Mouse (Mus musculus) neural tube, embryonic 12.5 days (tissue): ENCODE measurements around the gene Trh. TPM values are rescaled to one million over a fixed set of nuclear protein-coding genes. Genes with fewer than 3 reads are reported as not detected.
A peak's percentile ranks its signal among the peaks of the same experiment; 100 is the strongest.

ENCODE experiments used
- ATAC-seq: fragments of 200-750 bp; cut with Nextera tagmentation; 2 replicates; pipeline ENCODE4 v1.8.0; 2017; ENCODE audit warnings: low read depth, mild to moderate bottlenecking, moderate TSS enrichment, moderate library complexity; ENCODE audit not compliant: low FRiP score
- H3K27ac ChIP-seq: fragments of 300-500 bp; sonication (generic); 2 replicates; pipeline ENCODE4 v1.5.1; 2016
- H3K27me3 ChIP-seq: fragments of 300-500 bp; sonication (generic); replicated peaks from 2 replicates; pipeline ENCODE4 v1.6.1; 2016; ENCODE audit warnings: mild to moderate bottlenecking
- H3K36me3 ChIP-seq: fragments of 300-500 bp; sonication (generic); 2 replicates; pipeline ENCODE4 v1.6.1; 2016; ENCODE audit warnings: mild to moderate bottlenecking
- H3K4me1 ChIP-seq: fragments of 300-500 bp; sonication (generic); 2 replicates; pipeline ENCODE4 v1.6.1; 2016
- H3K4me2 ChIP-seq: fragments of 300-500 bp; sonication (generic); replicated peaks from 2 replicates; pipeline ENCODE4 v1.6.1; 2016; ENCODE audit warnings: mild to moderate bottlenecking
- H3K4me3 ChIP-seq: fragments of 300-500 bp; sonication (generic); 2 replicates; pipeline ENCODE4 v1.5.1; 2016
- H3K9ac ChIP-seq: fragments of 300-500 bp; sonication (generic); 2 replicates; pipeline ENCODE4 v1.6.1; 2016; ENCODE audit warnings: mild to moderate bottlenecking
- H3K9me3 ChIP-seq: fragments of 300-500 bp; sonication (generic); 2 replicates; pipeline ENCODE4 v1.6.1; 2016; ENCODE audit warnings: mild to moderate bottlenecking
- WGBS: fragments of 180-500 bp; shearing (Covaris S2); methylation state at CpG from one replicate; pipeline ENCODE4 v1.1.7; 2016; 5-methylcytosine and 5-hydroxymethylcytosine counted together
- polyA plus RNA-seq: library from polyadenylated mRNA; unstranded; fragments of >200 nt; fragmentation: Nextera tagmentation; extraction: Ambion mirVana; gene quantifications from 2 replicates; pipeline ENCODE4 v1.2.1, GENCODE M21; 2016

The Trh gene
- polyA plus RNA-seq, result 0.41 and 0.66 TPM in 2 replicates

GRCm38 (mm10) chr6:92244591-92244990 is at the start of gene Trh:
Gene Trh (minus strand): TSS chr6:92244650.
- no peaks in the 10 kb centered on the region for H3K9me3 ChIP-seq
- H3K36me3 ChIP-seq, result no peaks in the 10 kb centered on the region
- H3K4me1 ChIP-seq, result peaks cover 7% of the 10 kb centered on the region; the same call in 1 of the 2 replicates
- 1% methylated on average over 31 of the region's 31 CpGs for WGBS
- peaks cover 22% of the 10 kb centered on the region for H3K27me3 ChIP-seq
- ATAC-seq, result no peak
- H3K4me3 ChIP-seq, result peak within 1 kb of the TSS; percentile 37
- H3K27ac ChIP-seq, result no peak within 1 kb of the TSS
- peak within 1 kb of the TSS; percentile 71 for H3K4me2 ChIP-seq
- H3K9ac ChIP-seq, result 0 out of 2 replicates have a peak within 1 kb of the TSS, but pooled peaks have one; percentile 33

GRCm38 (mm10) chr6:92290826-92291225 is 46.4 kb upstream of the Trh start:
- Histone ChIP-seq H3K36me3 (no peaks in the 10 kb centered on the region), H3K27me3 (no peaks in the 10 kb centered on the region), H3K4me3 (no peak overlapping the region), H3K4me1 (no peaks in the 10 kb centered on the region), H3K27ac (no peak overlapping the region), H3K9me3 (no peaks in the 10 kb centered on the region), H3K9ac (no peak overlapping the region), H3K4me2 (no peak overlapping the region)
- no peak for ATAC-seq
- WGBS, result 87% methylated on average over 3 of the region's 3 CpGs

- Histone ChIP-seq H3K4me1 (no peaks in the 10 kb centered on the region), H3K4me3 (no peak overlapping the region), H3K9ac (no peak overlapping the region), H3K27ac (no peak overlapping the region), H3K36me3 (no peaks in the 10 kb centered on the region), H3K9me3 (no peaks in the 10 kb centered on the region), H3K4me2 (no peak overlapping the region), H3K27me3 (no peaks in the 10 kb centered on the region)
- 62% methylated on average over 4 of the region's 4 CpGs for WGBS
- no peak for ATAC-seq
Observed at GRCm38 (mm10) chr6:92286889-92287288, 42.4 kb upstream of the Trh start.

- Histone ChIP-seq H3K9ac (no peak overlapping the region), H3K9me3 (no peaks in the 10 kb centered on the region), H3K36me3 (no peaks in the 10 kb centered on the region), H3K4me2 (no peak overlapping the region), H3K27me3 (no peaks in the 10 kb centered on the region), H3K4me1 (no peaks in the 10 kb centered on the region), H3K27ac (no peak overlapping the region), H3K4me3 (no peak overlapping the region)
- ATAC-seq, result no peak
- WGBS, result 38% methylated on average over 4 of the region's 4 CpGs
Observed at GRCm38 (mm10) chr6:92286258-92286888, 41.9 kb upstream of the Trh start.

- ATAC-seq, result no peak
- Histone ChIP-seq H3K4me2 (no peak overlapping the region), H3K4me1 (no peaks in the 10 kb centered on the region), H3K27me3 (no peaks in the 10 kb centered on the region), H3K27ac (no peak overlapping the region), H3K9ac (no peak overlapping the region), H3K36me3 (no peaks in the 10 kb centered on the region), H3K4me3 (no peak overlapping the region), H3K9me3 (no peaks in the 10 kb centered on the region)
- WGBS, result 83% methylated on average over 4 of the region's 4 CpGs
Observed at GRCm38 (mm10) chr6:92285559-92285958, 41.1 kb upstream of the Trh start.

GRCm38 (mm10) chr6:92277179-92277578 is 32.7 kb upstream of the Trh start:
- H3K9ac ChIP-seq, result no peak overlapping the region
- ATAC-seq, result no peak
- no peaks in the 10 kb centered on the region for H3K36me3 ChIP-seq
- H3K27ac ChIP-seq, result no peak overlapping the region
- no peak overlapping the region for H3K4me3 ChIP-seq
- H3K4me1 ChIP-seq, result 0 out of 2 replicates have a peak, but pooled peaks cover 2% of the 10 kb centered on the region
- H3K4me2 ChIP-seq, result no peak overlapping the region
- 80% methylated on average over 1 of the region's 1 CpGs for WGBS
- no peaks in the 10 kb centered on the region for H3K27me3 ChIP-seq
- H3K9me3 ChIP-seq, result no peaks in the 10 kb centered on the region

- Histone ChIP-seq H3K27ac (no peak overlapping the region), H3K9me3 (no peaks in the 10 kb centered on the region), H3K27me3 (no peaks in the 10 kb centered on the region), H3K4me3 (no peak overlapping the region), H3K4me1 (0 out of 2 replicates have a peak, but pooled peaks cover 2% of the 10 kb centered on the region), H3K4me2 (no peak overlapping the region), H3K9ac (no peak overlapping the region), H3K36me3 (no peaks in the 10 kb centered on the region)
- WGBS, result 82% methylated on average over 6 of the region's 6 CpGs
- ATAC-seq, result no peak
Observed at GRCm38 (mm10) chr6:92273652-92274322, 29.3 kb upstream of the Trh start.

GRCm38 (mm10) chr6:92272601-92273000 is 28.2 kb upstream of the Trh start:
- H3K9ac ChIP-seq, result no peak overlapping the region
- 45% methylated on average over 3 of the region's 3 CpGs for WGBS
- H3K4me1 ChIP-seq, result 0 out of 2 replicates have a peak, but pooled peaks cover 2% of the 10 kb centered on the region
- H3K9me3 ChIP-seq, result no peaks in the 10 kb centered on the region
- no peak overlapping the region for H3K27ac ChIP-seq
- no peaks in the 10 kb centered on the region for H3K27me3 ChIP-seq
- H3K36me3 ChIP-seq, result no peaks in the 10 kb centered on the region
- no peak for ATAC-seq
- H3K4me3 ChIP-seq, result no peak overlapping the region
- H3K4me2 ChIP-seq, result no peak overlapping the region

- 0 out of 2 replicates have a peak, but pooled peaks cover 2% of the 10 kb centered on the region for H3K4me1 ChIP-seq
- 12% methylated on average over 4 of the region's 4 CpGs for WGBS
- no peak overlapping the region for H3K27ac ChIP-seq
- no peaks in the 10 kb centered on the region for H3K27me3 ChIP-seq
- H3K9ac ChIP-seq, result no peak overlapping the region
- H3K4me3 ChIP-seq, result no peak overlapping the region
- H3K36me3 ChIP-seq, result no peaks in the 10 kb centered on the region
- H3K9me3 ChIP-seq, result no peaks in the 10 kb centered on the region
- no peak for ATAC-seq
- no peak overlapping the region for H3K4me2 ChIP-seq
Observed at GRCm38 (mm10) chr6:92269019-92269418, 24.6 kb upstream of the Trh start.

GRCm38 (mm10) chr6:92268001-92268400 is 23.6 kb upstream of the Trh start:
- H3K4me3 ChIP-seq, result no peak overlapping the region
- 0 out of 2 replicates have a peak, but pooled peaks cover 2% of the 10 kb centered on the region for H3K4me1 ChIP-seq
- 70% methylated on average over 1 of the region's 1 CpGs for whole genome bisulfite sequencing
- ATAC-seq, result no peak
- no peak overlapping the region for H3K9ac ChIP-seq
- H3K4me2 ChIP-seq, result no peak overlapping the region
- no peak overlapping the region for H3K27ac ChIP-seq
- H3K9me3 ChIP-seq, result no peaks in the 10 kb centered on the region
- no peaks in the 10 kb centered on the region for H3K36me3 ChIP-seq
- H3K27me3 ChIP-seq, result no peaks in the 10 kb centered on the region

- Histone ChIP-seq H3K9ac (no peak overlapping the region), H3K36me3 (no peaks in the 10 kb centered on the region), H3K4me1 (no peaks in the 10 kb centered on the region), H3K4me2 (no peak overlapping the region), H3K4me3 (no peak overlapping the region), H3K27ac (no peak overlapping the region), H3K27me3 (no peaks in the 10 kb centered on the region), H3K9me3 (no peaks in the 10 kb centered on the region)
- no peak for ATAC-seq
- WGBS, result 73% methylated on average over 4 of the region's 4 CpGs
Observed at GRCm38 (mm10) chr6:92261162-92261843, 16.9 kb upstream of the Trh start.

- Histone ChIP-seq H3K9me3 (peaks cover 6% of the 10 kb centered on the region; the same call in 1 of the 2 replicates), H3K9ac (no peak overlapping the region), H3K4me2 (no peak overlapping the region), H3K36me3 (no peaks in the 10 kb centered on the region), H3K4me3 (no peak overlapping the region), H3K27ac (no peak overlapping the region), H3K4me1 (no peaks in the 10 kb centered on the region), H3K27me3 (no peaks in the 10 kb centered on the region)
- ATAC-seq, result no peak
Observed at GRCm38 (mm10) chr6:92255346-92255745, 10.9 kb upstream of the Trh start.
